Mouse (Mus musculus) splenic B cell, adult 2 months (primary cell): ENCODE data around the gene Gsn.
A peak's percentile ranks its signal among the peaks of the same experiment; 100 is the strongest.

Experiments used
- DNase-seq: peaks from one replicate; pipeline ENCODE4 v3.0.0-alpha.2; 2011; ENCODE audit warnings: low read depth, low spot score
- H3K27me3 ChIP-seq: 2 replicates; pipeline ENCODE4 v1.6.1; 2012; ENCODE audit warnings: mild to moderate bottlenecking, low read length, moderate library complexity, mixed read lengths; ENCODE audit not compliant: control insufficient read depth, poor library complexity, insufficient read depth, severe bottlenecking
- H3K36me3 ChIP-seq: 2 replicates; pipeline ENCODE4 v1.6.1; 2012; ENCODE audit warnings: mild to moderate bottlenecking, low read length, moderate library complexity, mixed read lengths; ENCODE audit not compliant: control insufficient read depth, poor library complexity, insufficient read depth, severe bottlenecking

The Gsn gene

DNA sequence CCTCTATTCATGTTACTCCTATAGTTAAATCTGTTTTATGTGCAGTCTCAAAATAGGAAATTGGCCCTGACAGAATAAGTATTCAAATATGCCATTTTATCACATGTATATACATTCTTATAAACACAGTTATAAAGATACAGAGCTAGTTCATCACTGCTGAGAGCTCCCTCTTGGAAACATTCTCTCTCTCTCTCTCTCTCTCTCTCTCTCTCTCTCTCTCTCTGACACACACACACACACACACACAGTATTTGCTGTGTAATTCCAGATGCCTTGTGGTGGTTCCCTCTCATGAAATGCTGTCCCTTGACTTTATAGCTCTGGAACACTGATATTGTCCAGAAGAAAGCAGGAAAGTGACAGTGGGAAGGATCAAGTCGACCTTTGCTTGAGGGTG, 81.9 kb downstream of the Gsn start:
- DNase-seq = no peak
- no peaks in the 10 kb centered on the region for H3K27me3 ChIP-seq
- no peaks in the 10 kb centered on the region for H3K36me3 ChIP-seq

DNA sequence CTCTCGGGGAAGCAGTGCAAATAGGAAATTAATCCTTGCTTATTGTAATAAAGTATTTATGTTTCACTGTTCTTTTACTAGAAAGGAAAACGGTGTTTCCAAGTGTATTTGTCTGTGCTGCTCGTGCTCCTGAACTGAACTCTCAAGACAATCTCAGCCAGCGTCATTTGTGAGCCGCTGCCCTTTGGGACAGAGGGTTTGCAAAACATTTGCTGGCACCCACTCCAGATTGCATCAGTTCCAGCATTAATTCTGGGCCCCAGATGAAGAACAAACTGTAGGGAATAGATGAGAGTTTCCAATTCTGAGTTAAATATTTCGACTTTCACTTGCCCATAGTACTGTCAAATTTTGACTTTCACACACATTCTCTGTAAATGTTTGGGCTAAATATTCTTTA, 82.5 kb downstream of the Gsn start:
- H3K27me3 ChIP-seq = no peaks in the 10 kb centered on the region
- H3K36me3 ChIP-seq = no peaks in the 10 kb centered on the region
- no peak for DNase-seq

DNA sequence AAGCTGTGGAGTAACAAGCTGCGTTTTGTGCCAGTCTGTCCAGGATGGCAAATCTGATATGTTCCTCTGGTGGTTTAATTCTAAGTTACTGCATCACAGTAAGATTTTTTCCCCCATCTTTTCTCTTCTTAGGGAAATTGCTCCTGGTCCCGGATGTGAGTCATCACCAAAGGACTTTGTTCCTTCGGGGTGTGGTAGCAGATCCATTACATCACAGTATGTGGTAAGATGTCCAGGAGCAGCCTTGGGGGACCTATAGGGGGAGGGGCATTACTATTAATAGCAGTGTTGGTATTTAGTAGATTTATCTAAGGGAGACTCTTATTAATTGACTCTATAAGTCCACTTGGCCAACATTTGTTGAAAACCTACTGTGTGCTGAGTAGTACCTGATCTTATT, 86.4 kb downstream of the Gsn start:
- Histone ChIP-seq H3K27me3 (no peaks in the 10 kb centered on the region), H3K36me3 (no peaks in the 10 kb centered on the region)
- DNase-seq = no peak

DNA sequence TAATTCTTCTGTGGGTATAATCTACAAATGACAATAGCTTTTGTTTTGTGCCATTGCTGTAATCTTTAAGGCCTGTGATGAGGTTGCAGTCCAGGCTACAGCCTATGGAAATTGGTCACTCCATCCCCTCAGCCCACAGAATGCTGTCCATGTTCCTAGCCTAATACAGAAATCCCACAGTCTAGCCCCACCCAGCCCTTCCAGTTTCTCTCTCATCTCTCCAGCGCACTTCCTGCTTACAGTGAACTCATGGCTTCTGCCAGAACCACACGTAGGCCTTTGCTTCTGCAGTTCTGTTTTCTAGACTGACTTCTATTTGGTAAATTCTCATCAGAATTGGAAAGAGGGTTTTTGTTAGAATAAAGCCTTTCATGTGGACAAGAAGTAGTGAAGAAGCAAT, 89.8 kb downstream of the Gsn start:
- Histone ChIP-seq H3K27me3 (no peaks in the 10 kb centered on the region), H3K36me3 (no peaks in the 10 kb centered on the region)
- DNase-seq = no peak

DNA sequence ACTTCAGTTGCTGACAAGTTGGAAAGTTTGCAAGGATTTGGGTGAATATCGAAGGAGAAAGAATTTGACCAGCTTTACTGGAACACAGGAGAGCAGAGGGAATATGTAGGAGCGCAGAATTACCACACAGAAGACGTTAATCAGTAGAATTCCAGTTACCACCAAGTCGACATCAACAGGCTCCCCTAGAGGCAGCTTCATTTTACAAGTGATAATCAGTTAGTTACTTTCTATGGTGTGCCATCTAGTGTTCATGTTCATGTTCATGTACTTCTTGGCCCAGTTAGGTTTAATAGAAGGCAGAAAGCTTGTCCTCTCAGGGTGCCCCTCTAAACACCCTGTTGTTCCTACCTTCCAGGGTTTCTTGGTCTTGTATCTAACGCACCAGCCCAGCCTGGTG, 93.0 kb downstream of the Gsn start:
- H3K36me3 ChIP-seq = no peaks in the 10 kb centered on the region
- peak; percentile 73 for DNase-seq
- H3K27me3 ChIP-seq = no peaks in the 10 kb centered on the region
